Mouse (Mus musculus): ENCODE results near the gene Mrps9. TPM values are rescaled to one million over a fixed set of nuclear protein-coding genes. Genes with fewer than 3 reads are reported as not detected.

The Mrps9 gene
- 20.5 and 37.6 TPM in 2 replicates for polyA plus RNA-seq (2012; ENCODE audit: low replicate concordance)

GRCm38 (mm10) chr1:42850663-42851397 is at the start of gene Mrps9:
Mrps9 (plus strand) TSS chr1:42851233.

GRCm38 (mm10) chr1:42952734-42953481 is 101.9 kb downstream of the Mrps9 start, which contains the start of gene Gpr45:
Gpr45 (plus strand) TSS chr1:42952872.

Other genes with a start within 250 kb of the Mrps9 start
- gene Pou3f3, start 155.5 kb upstream of the Mrps9 start, polyA plus RNA-seq (2012; ENCODE audit: low replicate concordance) = not detected in 2 replicates
- 0.28 and 1.3 TPM in 2 replicates for gene Gpr45, start 101.6 kb downstream of the Mrps9 start, polyA plus RNA-seq (2012; ENCODE audit: low replicate concordance)
- gene Tgfbrap1, start 247.4 kb downstream of the Mrps9 start, polyA plus RNA-seq (2012; ENCODE audit: low replicate concordance) = 12.0 and 13.7 TPM in 2 replicates
- 1.2 and 1.5 TPM in 2 replicates for gene AI597479, start 247.5 kb downstream of the Mrps9 start, polyA plus RNA-seq (2012; ENCODE audit: low replicate concordance)

Data from hematopoietic multipotent progenitor cell, adult 10-12 weeks (in vitro differentiated cells).